9 mouse cellular contexts compared by ENCODE assay signal in genomic region chr3:122483783-122484130, GRCm38 (mm10).
DNase-seq lines count a peak whose midpoint lies in the region; ATAC-seq and TF ChIP-seq lines count a peak whose summit lies in the region.
"Had no signal": no experiment of that assay in that cellular context is flagged by ENCODE, and none has a peak within 500 bp of the region (broad histone marks: within the 10 kb centered on the region; RNA-seq: fewer than 3 reads in every experiment).

No protein-coding gene starts in this region.

- no peaks in the 10 kb centered on the region for H3K9me3 ChIP-seq in embryonic facial prominence, embryonic 13.5 days
- no peaks in the 10 kb centered on the region for H3K9me3 ChIP-seq in hindbrain, embryonic 16.5 days (ENCODE audit: control insufficient read depth, low read length)
- no peaks in the 10 kb centered on the region for H3K9me3 ChIP-seq in neural tube, embryonic 15.5 days (replicated peaks)

- H3K4me1 ChIP-seq in embryonic facial prominence, embryonic 13.5 days: peaks cover 53% of the 10 kb centered on the region
- H3K4me1 ChIP-seq in hindbrain, embryonic 16.5 days (ENCODE audit: control insufficient read depth, insufficient read depth, low read depth, low read length): peaks cover 26% of the 10 kb centered on the region
- H3K4me1 ChIP-seq in neural tube, embryonic 15.5 days: peaks cover 47% of the 10 kb centered on the region

- H3K27ac ChIP-seq in left cerebral cortex, adult 2 months: peak overlapping the region; percentile 88
- no peak overlapping the region for H3K27ac ChIP-seq in embryonic facial prominence, embryonic 13.5 days
- peak overlapping the region; percentile 1 for H3K27ac ChIP-seq in hindbrain, embryonic 16.5 days (ENCODE audit: low read depth, low read length)
- peak overlapping the region; percentile 64 for H3K27ac ChIP-seq in neural tube, embryonic 15.5 days (replicated peaks)

- no peaks in the 10 kb centered on the region for H3K27me3 ChIP-seq in embryonic facial prominence, embryonic 13.5 days
- no peaks in the 10 kb centered on the region for H3K27me3 ChIP-seq in hindbrain, embryonic 16.5 days (replicated peaks; ENCODE audit: control insufficient read depth, insufficient read depth, low read length)
- H3K27me3 ChIP-seq in neural tube, embryonic 15.5 days (replicated peaks): no peaks in the 10 kb centered on the region

- peak overlapping the region; percentile 31 for H3K4me2 ChIP-seq in embryonic facial prominence, embryonic 13.5 days
- peak overlapping the region; percentile 40 for H3K4me2 ChIP-seq in hindbrain, embryonic 16.5 days (ENCODE audit: low read length)
- H3K4me2 ChIP-seq in neural tube, embryonic 15.5 days: peak overlapping the region; percentile 30

- DNase-seq in left cerebral cortex, adult 2 months (ENCODE audit: extremely low spot score in 1 of 2, low spot score in 2 of 2): no peak
- DNase-seq in left cerebral cortex, postnatal 10 days (ENCODE audit: extremely low spot score in 1 of 2, low spot score in 2 of 2): no peak
- no peak for DNase-seq in thymus, postnatal 4 days
- DNase-seq in layer of hippocampus, postnatal 14 days (ENCODE audit: low spot score in 2 of 2): no peak
- DNase-seq: cerebellum, adult 11 months; spleen, adult 18-20 months had no signal

- intact Hi-C loops in left cerebral cortex, adult 2 months (cut with DNase I): no loop called here
- intact Hi-C loops in left cerebral cortex, postnatal 10 days (cut with DNase I): no loop called here

- 0 out of 2 replicates have a peak overlapping the region, but pooled peaks have one; percentile 21 for H3K9ac ChIP-seq in embryonic facial prominence, embryonic 13.5 days
- peak overlapping the region; percentile 20; the same call in 1 of the 2 replicates for H3K9ac ChIP-seq in hindbrain, embryonic 16.5 days (ENCODE audit: low read depth, low read length)
- no peak overlapping the region for H3K9ac ChIP-seq in neural tube, embryonic 15.5 days (replicated peaks)

- no peak for ATAC-seq in embryonic facial prominence, embryonic 13.5 days (ENCODE audit: insufficient number of reproducible peaks, insufficient read depth, low FRiP score, low TSS enrichment, low read depth)
- 0 out of 2 replicates have a peak, but pooled peaks have one; percentile 4 for ATAC-seq in hindbrain, embryonic 16.5 days
- ATAC-seq in neural tube, embryonic 15.5 days (ENCODE audit: low FRiP score): 0 out of 2 replicates have a peak, but pooled peaks have one; percentile 9

- TF ChIP-seq CTCF in left cerebral cortex, adult 2 months (IDR thresholded peaks at IDR 0.05): no peak

- H3K4me3 ChIP-seq in left cerebral cortex, adult 2 months: 0 out of 2 replicates have a peak overlapping the region, but pooled peaks have one; percentile 4
- no peak overlapping the region for H3K4me3 ChIP-seq in embryonic facial prominence, embryonic 13.5 days
- H3K4me3 ChIP-seq in hindbrain, embryonic 16.5 days (ENCODE audit: low read length): peak overlapping the region; percentile 14
- H3K4me3 ChIP-seq in neural tube, embryonic 15.5 days (replicated peaks): peak overlapping the region; percentile 13; the same call in 1 of the 2 replicates

- WGBS in embryonic facial prominence, embryonic 13.5 days: 32% methylated on average over 5 of the region's 5 CpGs
- WGBS in hindbrain, embryonic 16.5 days: 47% methylated on average over 5 of the region's 5 CpGs
- WGBS in neural tube, embryonic 15.5 days: 44% methylated on average over 5 of the region's 5 CpGs

- H3K36me3 ChIP-seq in embryonic facial prominence, embryonic 13.5 days: no peaks in the 10 kb centered on the region
- H3K36me3 ChIP-seq in hindbrain, embryonic 16.5 days (ENCODE audit: control insufficient read depth, insufficient read depth, low read length): no peaks in the 10 kb centered on the region
- no peaks in the 10 kb centered on the region for H3K36me3 ChIP-seq in neural tube, embryonic 15.5 days
